Mouse (Mus musculus) MEL (cell line): ENCODE data around the gene Sgo2b.

Source experiments
- BHLHE40 ChIP-seq: IDR thresholded peaks from 2 replicates; pipeline ENCODE4 v1.6.1; 2012; ENCODE audit warnings: low read depth, mild to moderate bottlenecking, inconsistent platforms, low read length, improper control_type of control experiment, borderline replicate concordance
- CTCF ChIP-seq, 3 experiments: IDR thresholded peaks in 2 of 3; conservative IDR thresholded peaks in 1 of 3; 2 replicates each; pipeline ENCODE4 v1.5.1; 2011 to 2012; ENCODE audit warnings: low read length in 3 of 3, low read depth in 2 of 3, mild to moderate bottlenecking in 2 of 3, improper control_type of control experiment in 1 of 3, inconsistent platforms in 1 of 3, mixed read lengths in 1 of 3, moderate library complexity in 1 of 3; ENCODE audit not compliant: control insufficient read depth in 1 of 3, insufficient read depth in 1 of 3, poor library complexity in 1 of 3, severe bottlenecking in 1 of 3
- E2F4 ChIP-seq: IDR thresholded peaks from 2 replicates; pipeline ENCODE4 v1.6.1; 2011; ENCODE audit warnings: low read depth, low read length, improper control_type of control experiment, borderline replicate concordance
- ELF1 ChIP-seq: IDR thresholded peaks from 2 replicates; pipeline ENCODE4 v1.6.1; 2014; ENCODE audit warnings: low read depth, mild to moderate bottlenecking, inconsistent platforms, low read length, improper control_type of control experiment, moderate library complexity
- ETS1 ChIP-seq: IDR thresholded peaks from 2 replicates; pipeline ENCODE4 v1.6.1; 2012; ENCODE audit warnings: low read depth, mild to moderate bottlenecking, inconsistent platforms, low read length, improper control_type of control experiment, moderate library complexity
- HCFC1 ChIP-seq: IDR thresholded peaks from 2 replicates; pipeline ENCODE4 v1.6.1; 2012; ENCODE audit warnings: low read depth, mild to moderate bottlenecking, inconsistent platforms, low read length, improper control_type of control experiment, moderate library complexity
- MAFK ChIP-seq: IDR thresholded peaks from 2 replicates; pipeline ENCODE4 v1.6.1; 2011; ENCODE audit warnings: low read depth, mild to moderate bottlenecking, low read length, improper control_type of control experiment, borderline replicate concordance
- MAZ ChIP-seq: IDR thresholded peaks from 2 replicates; pipeline ENCODE4 v1.6.1; 2012; ENCODE audit warnings: low read depth, mild to moderate bottlenecking, inconsistent platforms, low read length, improper control_type of control experiment
- POLR2A ChIP-seq, 2 experiments: IDR thresholded peaks; 2 replicates each; pipeline ENCODE4 v1.6.1; 2011 to 2012; ENCODE audit warnings: low read length in 2 of 2, mild to moderate bottlenecking in 2 of 2, control low read depth in 1 of 2, improper control_type of control experiment in 1 of 2, low read depth in 1 of 2, moderate library complexity in 1 of 2; ENCODE audit not compliant: control insufficient read depth in 1 of 2, insufficient read depth in 1 of 2, poor library complexity in 1 of 2
- POLR2AphosphoS5 ChIP-seq: IDR thresholded peaks from 2 replicates; pipeline ENCODE4 v1.6.1; 2012; ENCODE audit warnings: low read depth, borderline replicate concordance, mild to moderate bottlenecking, inconsistent platforms, low read length, moderate library complexity, mixed read lengths
- SMC3 ChIP-seq: IDR thresholded peaks from 2 replicates; pipeline ENCODE4 v1.6.1; 2011; ENCODE audit warnings: low read depth, low read length, improper control_type of control experiment
- ZKSCAN1 ChIP-seq: IDR thresholded peaks from 2 replicates; pipeline ENCODE4 v1.6.1; 2012; ENCODE audit warnings: low read depth, mild to moderate bottlenecking, inconsistent platforms, low read length, improper control_type of control experiment, moderate library complexity

- TF ChIP-seq CTCF (IDR thresholded peaks at IDR 0.05 in 2 of 3, conservative IDR thresholded peaks at IDR 0.05 in 1 of 3; ENCODE audit: control insufficient read depth in 1 of 3, insufficient read depth in 1 of 3, low read depth in 2 of 3, low read length in 3 of 3, poor library complexity in 1 of 3, severe bottlenecking in 1 of 3) (no peak), POLR2AphosphoS5 (no peak), ZKSCAN1 (no peak), MAFK (no peak), POLR2A (IDR thresholded peaks at IDR 0.05; ENCODE audit: control insufficient read depth in 1 of 2, insufficient read depth in 1 of 2, low read depth in 1 of 2, low read length in 2 of 2, poor library complexity in 1 of 2) (no peak), HCFC1 (no peak), ETS1 (no peak), SMC3 (no peak), MAZ (no peak), E2F4 (no peak), ELF1 (no peak), BHLHE40 (no peak)
These were observed at the start of gene Sgo2b for GRCm38 (mm10) chr8:63951626-63952377.
